Mouse (Mus musculus) kidney, adult 2 months (tissue): Measurements from ENCODE around the gene Mylip. TPM values are rescaled to one million over a fixed set of nuclear protein-coding genes. Genes with fewer than 3 reads are reported as not detected.
A peak's percentile ranks its signal among the peaks of the same experiment; 100 is the strongest.

Experiments used
- DNase-seq: peaks from one replicate; pipeline ENCODE4 v3.0.0; 2021
- H3K27ac ChIP-seq: fragments of 200-500 bp; 2 replicates; pipeline ENCODE4 v1.5.1; 2012; ENCODE audit warnings: low read depth, low read length, control low read depth, inconsistent platforms; ENCODE audit not compliant: insufficient read depth
- H3K27me3 ChIP-seq: fragments of 200-500 bp; replicated peaks from 2 replicates; pipeline ENCODE4 v1.6.1; 2012; ENCODE audit warnings: mild to moderate bottlenecking, moderate library complexity, low read length, inconsistent platforms; ENCODE audit not compliant: control insufficient read depth, insufficient read depth
- H3K36me3 ChIP-seq: fragments of 200-500 bp; 2 replicates; pipeline ENCODE4 v1.6.1; 2012; ENCODE audit warnings: mild to moderate bottlenecking, moderate library complexity, low read length, inconsistent platforms; ENCODE audit not compliant: control insufficient read depth, insufficient read depth
- H3K4me1 ChIP-seq: fragments of 200-500 bp; 2 replicates; pipeline ENCODE4 v1.6.1; 2011; ENCODE audit warnings: low read length; ENCODE audit not compliant: control insufficient read depth, insufficient read depth
- H3K4me3 ChIP-seq: fragments of 200-500 bp; 2 replicates; pipeline ENCODE4 v1.5.1; 2011; ENCODE audit warnings: mild to moderate bottlenecking, low read depth, low read length, control low read depth; ENCODE audit not compliant: insufficient read depth
- CTCF ChIP-seq: fragments of 200-500 bp; conservative IDR thresholded peaks from 2 replicates; pipeline ENCODE4 v1.5.1; 2011; ENCODE audit warnings: low read depth, mild to moderate bottlenecking, control low read depth, low read length, moderate library complexity, mixed read lengths; ENCODE audit not compliant: insufficient read depth, insufficient read length
- POLR2A ChIP-seq: fragments of 200-500 bp; IDR thresholded peaks from one replicate; pipeline ENCODE4 v1.6.1; 2011; ENCODE audit warnings: low read depth, low read length, control low read depth
- WGBS: fragments of 180-500 bp; shearing (Covaris S2); methylation state at CpG from one replicate; pipeline ENCODE4 v1.1.7; 2018; 5-methylcytosine and 5-hydroxymethylcytosine counted together
- polyA plus RNA-seq: library from polyadenylated mRNA; depleted of rRNA; stranded (reverse); fragments of >200 nt; gene quantifications from 2 replicates; pipeline ENCODE4 v1.2.3, GENCODE M21; 2012; rRNA removed

The Mylip gene
- 29.4 and 33.5 TPM in 2 replicates for polyA plus RNA-seq

- H3K27ac ChIP-seq, result peak within 1 kb of the TSS; percentile 99
- peaks cover 19% of the 10 kb centered on the region for H3K4me1 ChIP-seq
- TF ChIP-seq POLR2A (peak; percentile 98), CTCF (no peak)
- DNase-seq, result peak; percentile 99
- no peaks in the 10 kb centered on the region for H3K27me3 ChIP-seq
- peaks cover 3% of the 10 kb centered on the region; the same call in 1 of the 2 replicates for H3K36me3 ChIP-seq
- WGBS, result under 1% methylated on average over 80 of the region's 81 CpGs
- H3K4me3 ChIP-seq, result peak within 1 kb of the TSS; percentile 91
These were observed at the start of gene Mylip for GRCm38 (mm10) chr13:45389448-45390311. Mylip (plus strand) TSS chr13:45389742.

- TF ChIP-seq CTCF (no peak), POLR2A (no peak)
- no peak overlapping the region for H3K4me3 ChIP-seq
- no peak for DNase-seq
- no peaks in the 10 kb centered on the region for H3K4me1 ChIP-seq
- no peaks in the 10 kb centered on the region for H3K27me3 ChIP-seq
- H3K27ac ChIP-seq, result no peak overlapping the region
- H3K36me3 ChIP-seq, result no peaks in the 10 kb centered on the region
These were observed 47.6 kb upstream of the Mylip start for GRCm38 (mm10) chr13:45341991-45342390.

GRCm38 (mm10) chr13:45343541-45343940 is 46.0 kb upstream of the Mylip start:
- Histone ChIP-seq H3K27ac (no peak overlapping the region), H3K4me1 (no peaks in the 10 kb centered on the region), H3K4me3 (no peak overlapping the region), H3K36me3 (no peaks in the 10 kb centered on the region), H3K27me3 (no peaks in the 10 kb centered on the region)
- 94% methylated on average over 6 of the region's 6 CpGs for WGBS
- no peak for TF ChIP-seq POLR2A
- no peak for TF ChIP-seq CTCF
- DNase-seq, result no peak

- no peaks in the 10 kb centered on the region for H3K36me3 ChIP-seq
- no peaks in the 10 kb centered on the region for H3K4me1 ChIP-seq
- H3K4me3 ChIP-seq, result no peak overlapping the region
- H3K27me3 ChIP-seq, result no peaks in the 10 kb centered on the region
- 91% methylated on average over 4 of the region's 4 CpGs for WGBS
- no peak for TF ChIP-seq CTCF
- no peak for TF ChIP-seq POLR2A
- no peak overlapping the region for H3K27ac ChIP-seq
- no peak for DNase-seq
These were observed 45.6 kb upstream of the Mylip start for GRCm38 (mm10) chr13:45343966-45344365.

GRCm38 (mm10) chr13:45345471-45346159 is 43.9 kb upstream of the Mylip start:
- H3K27ac ChIP-seq, result no peak overlapping the region
- H3K4me3 ChIP-seq, result no peak overlapping the region
- H3K4me1 ChIP-seq, result no peaks in the 10 kb centered on the region
- TF ChIP-seq CTCF (no peak), POLR2A (no peak)
- 30% methylated on average over 14 of the region's 14 CpGs for WGBS
- H3K36me3 ChIP-seq, result no peaks in the 10 kb centered on the region
- no peaks in the 10 kb centered on the region for H3K27me3 ChIP-seq
- DNase-seq, result peak; percentile 49

GRCm38 (mm10) chr13:45351483-45351882 is 38.1 kb upstream of the Mylip start:
- Histone ChIP-seq H3K4me1 (no peaks in the 10 kb centered on the region), H3K36me3 (no peaks in the 10 kb centered on the region), H3K27ac (no peak overlapping the region), H3K4me3 (no peak overlapping the region), H3K27me3 (no peaks in the 10 kb centered on the region)
- 83% methylated on average over 5 of the region's 5 CpGs for WGBS
- no peak for TF ChIP-seq CTCF
- TF ChIP-seq POLR2A, result no peak
- DNase-seq, result no peak

GRCm38 (mm10) chr13:45354824-45355223 is 34.7 kb upstream of the Mylip start:
- no peaks in the 10 kb centered on the region for H3K36me3 ChIP-seq
- H3K27ac ChIP-seq, result no peak overlapping the region
- WGBS, result 78% methylated on average over 2 of the region's 2 CpGs
- no peaks in the 10 kb centered on the region for H3K4me1 ChIP-seq
- H3K4me3 ChIP-seq, result no peak overlapping the region
- no peaks in the 10 kb centered on the region for H3K27me3 ChIP-seq
- no peak for TF ChIP-seq CTCF
- TF ChIP-seq POLR2A, result no peak
- no peak for DNase-seq
